Mouse (Mus musculus) kidney, adult 9 months (tissue): ENCODE measurements around the gene Naip2.
"Not testable (repeated sequence)": the region's sequence is repeated elsewhere in the genome, so short reads cannot be mapped to it uniquely, and the experiment has no call there.

ENCODE experiments used
- DNase-seq: peaks from one replicate; pipeline ENCODE4 v3.0.0; 2022

The Naip2 gene

GRCm38 (mm10) chr13:100201659-100202333 lies at the start of gene Naip2:
Gene Naip2 (minus strand): TSS chr13:100202092.
- peak; percentile 4 for DNase-seq

GRCm38 (mm10) chr13:100246896-100247519 lies 45.1 kb upstream of the Naip2 start:
- not testable (repeated sequence) for DNase-seq

GRCm38 (mm10) chr13:100246223-100246622 lies 44.3 kb upstream of the Naip2 start, which contains the start of gene Naip5:
Gene Naip5 (minus strand): TSS chr13:100246323.
- DNase-seq = not testable (repeated sequence)

GRCm38 (mm10) chr13:100243702-100244101 lies 41.8 kb upstream of the Naip2 start:
- DNase-seq = no peak

GRCm38 (mm10) chr13:100213683-100214082 lies 11.8 kb upstream of the Naip2 start:
- not testable (repeated sequence) for DNase-seq

GRCm38 (mm10) chr13:100210540-100210939 lies 8.6 kb upstream of the Naip2 start:
- DNase-seq = peak; percentile 53

GRCm38 (mm10) chr13:100203319-100203718 lies 1.4 kb upstream of the Naip2 start:
- DNase-seq = no peak

- DNase-seq = no peak
Observed at GRCm38 (mm10) chr13:100200778-100201177, 1.1 kb downstream of the Naip2 start.

GRCm38 (mm10) chr13:100195421-100195820 lies 6.5 kb downstream of the Naip2 start:
- DNase-seq = no peak

- DNase-seq = not testable (repeated sequence)
Observed at GRCm38 (mm10) chr13:100183111-100183510, 18.8 kb downstream of the Naip2 start.

- DNase-seq = not testable (repeated sequence)
Observed at GRCm38 (mm10) chr13:100174360-100174759, 27.5 kb downstream of the Naip2 start.

GRCm38 (mm10) chr13:100166378-100166777 lies 35.5 kb downstream of the Naip2 start:
- DNase-seq = not testable (repeated sequence)

- DNase-seq = not testable (repeated sequence)
Observed at GRCm38 (mm10) chr13:100162467-100162866, 39.4 kb downstream of the Naip2 start.

- not testable (repeated sequence) for DNase-seq
Observed at GRCm38 (mm10) chr13:100161171-100161870, 40.6 kb downstream of the Naip2 start.

- DNase-seq = no peak
Observed at GRCm38 (mm10) chr13:100156624-100157023, 45.3 kb downstream of the Naip2 start.

- DNase-seq = no peak
Observed at GRCm38 (mm10) chr13:100152659-100153058, 49.2 kb downstream of the Naip2 start.

- no peak for DNase-seq
Observed at GRCm38 (mm10) chr13:100141646-100142314, 60.1 kb downstream of the Naip2 start.

GRCm38 (mm10) chr13:100125258-100125643 lies 76.6 kb downstream of the Naip2 start:
- no peak for DNase-seq

GRCm38 (mm10) chr13:100124423-100125257 lies 77.3 kb downstream of the Naip2 start, which contains the start of gene Smn1:
Gene Smn1 (plus strand): TSS chr13:100124852.
- DNase-seq = peak; percentile 96

GRCm38 (mm10) chr13:100123970-100124369 lies 77.9 kb downstream of the Naip2 start:
- DNase-seq = no peak

GRCm38 (mm10) chr13:100112218-100112972 lies 89.5 kb downstream of the Naip2 start:
- DNase-seq = peak; percentile 34
